Mouse (Mus musculus): ENCODE measurements around the gene 4930412O13Rik.

The 4930412O13Rik gene

GRCm38 (mm10) chr2:9886031-9886430, 5.0 kb downstream of the 4930412O13Rik start:
- DNase-seq (ENCODE audit: low read depth, low spot score) = no peak
- H3K27me3 ChIP-seq (ENCODE audit: control insufficient read depth, insufficient read depth, low read length, poor library complexity, severe bottlenecking) = peaks cover 14% of the 10 kb centered on the region
- no peaks in the 10 kb centered on the region for H3K36me3 ChIP-seq (ENCODE audit: control insufficient read depth, insufficient read depth, low read length, poor library complexity, severe bottlenecking)

GRCm38 (mm10) chr2:9886921-9887610, 6.0 kb downstream of the 4930412O13Rik start:
- DNase-seq (ENCODE audit: low read depth, low spot score) = no peak
- peaks cover 13% of the 10 kb centered on the region for H3K27me3 ChIP-seq (ENCODE audit: control insufficient read depth, insufficient read depth, low read length, poor library complexity, severe bottlenecking)

GRCm38 (mm10) chr2:9887636-9888035, 6.6 kb downstream of the 4930412O13Rik start:
- Histone ChIP-seq H3K27me3 (ENCODE audit: control insufficient read depth, insufficient read depth, low read length, poor library complexity, severe bottlenecking) (peaks cover 11% of the 10 kb centered on the region), H3K36me3 (ENCODE audit: control insufficient read depth, insufficient read depth, low read length, poor library complexity, severe bottlenecking) (no peaks in the 10 kb centered on the region)
- DNase-seq (ENCODE audit: low read depth, low spot score) = no peak

More at GRCm38 (mm10) chr2:9886921-9887610, 6.0 kb downstream of the 4930412O13Rik start:
- H3K36me3 ChIP-seq (ENCODE audit: control insufficient read depth, insufficient read depth, low read length, poor library complexity, severe bottlenecking) = no peaks in the 10 kb centered on the region

GRCm38 (mm10) chr2:9888913-9889650, 8.0 kb downstream of the 4930412O13Rik start, which contains the start of gene 9230102O04Rik:
9230102O04Rik (minus strand) TSS chr2:9889540.
- Histone ChIP-seq H3K36me3 (ENCODE audit: control insufficient read depth, insufficient read depth, low read length, poor library complexity, severe bottlenecking) (no peaks in the 10 kb centered on the region), H3K27me3 (ENCODE audit: control insufficient read depth, insufficient read depth, low read length, poor library complexity, severe bottlenecking) (peaks cover 5% of the 10 kb centered on the region)
- DNase-seq (ENCODE audit: low read depth, low spot score) = peak; percentile 37

GRCm38 (mm10) chr2:9889651-9890183, 8.7 kb downstream of the 4930412O13Rik start, which contains the start of gene Gata3:
Gata3 (minus strand) TSS chr2:9890034.
- peaks cover 2% of the 10 kb centered on the region for H3K27me3 ChIP-seq (ENCODE audit: control insufficient read depth, insufficient read depth, low read length, poor library complexity, severe bottlenecking)
- DNase-seq (ENCODE audit: low read depth, low spot score) = no peak
- no peaks in the 10 kb centered on the region for H3K36me3 ChIP-seq (ENCODE audit: control insufficient read depth, insufficient read depth, low read length, poor library complexity, severe bottlenecking)

- DNase-seq (ENCODE audit: low read depth, low spot score) = no peak
- Histone ChIP-seq H3K36me3 (ENCODE audit: control insufficient read depth, insufficient read depth, low read length, poor library complexity, severe bottlenecking) (no peaks in the 10 kb centered on the region), H3K27me3 (ENCODE audit: control insufficient read depth, insufficient read depth, low read length, poor library complexity, severe bottlenecking) (peaks cover 2% of the 10 kb centered on the region)
Observed at GRCm38 (mm10) chr2:9890251-9890650, 9.2 kb downstream of the 4930412O13Rik start.

- H3K27me3 ChIP-seq (ENCODE audit: control insufficient read depth, insufficient read depth, low read length, poor library complexity, severe bottlenecking) = peaks cover 2% of the 10 kb centered on the region
- DNase-seq (ENCODE audit: low read depth, low spot score) = peak; percentile 34
- no peaks in the 10 kb centered on the region for H3K36me3 ChIP-seq (ENCODE audit: control insufficient read depth, insufficient read depth, low read length, poor library complexity, severe bottlenecking)
Observed at GRCm38 (mm10) chr2:9890906-9891305, 9.9 kb downstream of the 4930412O13Rik start.

GRCm38 (mm10) chr2:9892541-9892940, 11.5 kb downstream of the 4930412O13Rik start:
- H3K27me3 ChIP-seq (ENCODE audit: control insufficient read depth, insufficient read depth, low read length, poor library complexity, severe bottlenecking) = peaks cover 2% of the 10 kb centered on the region
- DNase-seq (ENCODE audit: low read depth, low spot score) = no peak
- H3K36me3 ChIP-seq (ENCODE audit: control insufficient read depth, insufficient read depth, low read length, poor library complexity, severe bottlenecking) = no peaks in the 10 kb centered on the region

- Histone ChIP-seq H3K27me3 (ENCODE audit: control insufficient read depth, insufficient read depth, low read length, poor library complexity, severe bottlenecking) (peaks cover 2% of the 10 kb centered on the region), H3K36me3 (ENCODE audit: control insufficient read depth, insufficient read depth, low read length, poor library complexity, severe bottlenecking) (no peaks in the 10 kb centered on the region)
- DNase-seq (ENCODE audit: low read depth, low spot score) = no peak
Observed at GRCm38 (mm10) chr2:9893272-9893953, 12.4 kb downstream of the 4930412O13Rik start.

GRCm38 (mm10) chr2:9894836-9895593, 14.0 kb downstream of the 4930412O13Rik start:
- H3K36me3 ChIP-seq (ENCODE audit: control insufficient read depth, insufficient read depth, low read length, poor library complexity, severe bottlenecking) = no peaks in the 10 kb centered on the region

GRCm38 (mm10) chr2:9896097-9896770, 15.2 kb downstream of the 4930412O13Rik start:
- DNase-seq (ENCODE audit: low read depth, low spot score) = no peak
- no peaks in the 10 kb centered on the region; the same call in none of the 2 replicates for H3K27me3 ChIP-seq (ENCODE audit: control insufficient read depth, insufficient read depth, low read length, poor library complexity, severe bottlenecking)
- no peaks in the 10 kb centered on the region for H3K36me3 ChIP-seq (ENCODE audit: control insufficient read depth, insufficient read depth, low read length, poor library complexity, severe bottlenecking)

More at GRCm38 (mm10) chr2:9894836-9895593, 14.0 kb downstream of the 4930412O13Rik start:
- no peaks in the 10 kb centered on the region; the same call in none of the 2 replicates for H3K27me3 ChIP-seq (ENCODE audit: control insufficient read depth, insufficient read depth, low read length, poor library complexity, severe bottlenecking)
- no peak for DNase-seq (ENCODE audit: low read depth, low spot score)

GRCm38 (mm10) chr2:9897846-9898245, 16.8 kb downstream of the 4930412O13Rik start:
- DNase-seq (ENCODE audit: low read depth, low spot score) = no peak
- H3K36me3 ChIP-seq (ENCODE audit: control insufficient read depth, insufficient read depth, low read length, poor library complexity, severe bottlenecking) = no peaks in the 10 kb centered on the region
- no peaks in the 10 kb centered on the region; the same call in 1 of the 2 replicates for H3K27me3 ChIP-seq (ENCODE audit: control insufficient read depth, insufficient read depth, low read length, poor library complexity, severe bottlenecking)

GRCm38 (mm10) chr2:9903854-9904560, 23.0 kb downstream of the 4930412O13Rik start:
- DNase-seq (ENCODE audit: low read depth, low spot score) = no peak
- Histone ChIP-seq H3K36me3 (ENCODE audit: control insufficient read depth, insufficient read depth, low read length, poor library complexity, severe bottlenecking) (no peaks in the 10 kb centered on the region), H3K27me3 (ENCODE audit: control insufficient read depth, insufficient read depth, low read length, poor library complexity, severe bottlenecking) (no peaks in the 10 kb centered on the region; the same call in 1 of the 2 replicates)
